Mouse (Mus musculus): ENCODE measurements at regions not wholly inside any gene's neighbourhood (a gene's known extent, or its start where the extent isn't known, plus 50 kb on each side); places are given as distances from the start of the nearest gene placed in this dataset.

GRCm38 (mm10) chr10:118624368-118624767 is 183.5 kb downstream of the Ifng start:
- no peak for DNase-seq

GRCm38 (mm10) chr10:118628000-118628399 is 187.2 kb downstream of the Ifng start:
- no peak for DNase-seq

GRCm38 (mm10) chr10:118629360-118630040 is 188.7 kb downstream of the Ifng start:
- no peak for DNase-seq

- no peak for DNase-seq
Measured at GRCm38 (mm10) chr10:118631786-118632185, 190.9 kb downstream of the Ifng start.

- no peak for DNase-seq
Measured at GRCm38 (mm10) chr10:118632187-118632586, 191.3 kb downstream of the Ifng start.

GRCm38 (mm10) chr10:118633429-118633828 is 192.6 kb downstream of the Ifng start:
- no peak for DNase-seq

GRCm38 (mm10) chr10:118639097-118639496 is 198.3 kb downstream of the Ifng start:
- DNase-seq, result no peak

GRCm38 (mm10) chr10:118640121-118640809 is 199.4 kb downstream of the Ifng start:
- peak; percentile 9 for DNase-seq

- peak; percentile 26 for DNase-seq
Measured at GRCm38 (mm10) chr10:118640810-118641427, 200.1 kb downstream of the Ifng start.

GRCm38 (mm10) chr10:118643622-118644021 is 202.8 kb downstream of the Ifng start:
- no peak for DNase-seq

- DNase-seq, result peak; percentile 53
Measured at GRCm38 (mm10) chr10:118648111-118648510, 207.3 kb downstream of the Ifng start.

GRCm38 (mm10) chr10:118656561-118656960 is 213.4 kb downstream of the Dyrk2 start:
- no peak for DNase-seq

- no peak for DNase-seq
Measured at GRCm38 (mm10) chr10:118666009-118666408, 204.0 kb downstream of the Dyrk2 start.

- no peak for DNase-seq
Measured at GRCm38 (mm10) chr10:118675816-118676465, 194.1 kb downstream of the Dyrk2 start.

GRCm38 (mm10) chr10:118678750-118679418 is 191.1 kb downstream of the Dyrk2 start:
- no peak for DNase-seq

GRCm38 (mm10) chr10:118679507-118679906 is 190.5 kb downstream of the Dyrk2 start:
- DNase-seq, result no peak

- DNase-seq, result no peak
Measured at GRCm38 (mm10) chr10:118680896-118681295, 189.1 kb downstream of the Dyrk2 start.

- no peak for DNase-seq
Measured at GRCm38 (mm10) chr10:118683356-118683755, 186.7 kb downstream of the Dyrk2 start.

- no peak for DNase-seq
Measured at GRCm38 (mm10) chr10:118699292-118699691, 170.7 kb downstream of the Dyrk2 start.

- no peak for DNase-seq
Measured at GRCm38 (mm10) chr10:118700115-118700514, 169.9 kb downstream of the Dyrk2 start.

- no peak for DNase-seq
Measured at GRCm38 (mm10) chr10:118706020-118706419, 164.0 kb downstream of the Dyrk2 start.

GRCm38 (mm10) chr10:118709718-118710117 is 160.3 kb downstream of the Dyrk2 start:
- no peak for DNase-seq

GRCm38 (mm10) chr10:118711529-118711928 is 158.5 kb downstream of the Dyrk2 start:
- DNase-seq, result no peak

Data from right cerebral cortex, postnatal 4 days (tissue).